Mouse (Mus musculus) olfactory bulb, adult 2 months (tissue): ENCODE measurements around the gene Ldb2.

Experiments used
- CTCF ChIP-seq: fragments of 200-500 bp; IDR thresholded peaks from 2 replicates; pipeline ENCODE4 v1.5.1; 2012; ENCODE audit warnings: low read depth, mild to moderate bottlenecking, low read length, moderate library complexity; ENCODE audit not compliant: insufficient read depth
- POLR2A ChIP-seq: fragments of 200-500 bp; IDR thresholded peaks from 2 replicates; pipeline ENCODE4 v1.6.1; 2012; ENCODE audit warnings: mild to moderate bottlenecking, low read depth, low read length, moderate library complexity; ENCODE audit not compliant: insufficient read depth

DNA sequence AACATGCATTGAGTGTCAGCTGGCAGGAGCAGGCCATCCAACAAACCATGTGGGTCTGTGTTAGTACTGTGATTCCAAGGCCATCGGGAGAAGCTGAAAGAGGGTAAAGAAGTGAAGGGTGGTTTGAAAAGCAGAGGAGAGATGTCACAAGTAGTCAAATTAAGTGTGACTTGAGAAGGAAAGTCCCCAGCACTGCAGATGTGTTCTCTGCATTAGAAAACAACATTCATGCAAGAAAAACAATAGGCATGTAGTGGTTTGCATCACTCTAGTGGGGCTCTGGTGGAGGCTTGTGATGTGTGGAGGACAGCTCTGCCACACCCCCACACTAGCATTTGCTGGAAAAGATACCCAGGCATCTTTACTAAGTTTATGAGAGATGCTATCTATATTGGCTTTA lies 323.9 kb downstream of the Ldb2 start:
- no peak for TF ChIP-seq CTCF
- no peak for TF ChIP-seq POLR2A
